9 mouse cellular contexts compared by ENCODE assay signal in the genomic region with DNA sequence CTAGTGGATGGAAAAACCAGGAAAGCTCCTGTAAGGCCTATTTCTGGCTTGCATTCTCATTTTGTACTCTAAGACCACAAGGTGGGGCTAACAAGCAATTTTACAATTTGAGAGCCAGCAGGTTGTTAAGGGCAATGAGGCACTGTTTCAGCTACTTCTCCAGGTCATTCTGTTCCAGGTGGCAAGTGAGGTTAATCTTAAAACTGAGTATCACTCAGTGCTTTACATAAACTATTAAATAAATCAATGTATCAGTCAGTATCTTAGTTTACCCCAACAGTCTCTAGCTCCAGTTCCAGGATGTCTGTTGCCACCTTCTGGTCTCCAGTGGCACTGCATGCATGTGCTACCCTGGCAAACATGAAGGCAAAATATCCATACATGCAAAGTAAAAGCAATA. TPM values are rescaled to one million over a fixed set of nuclear protein-coding genes. Genes with fewer than 3 reads are reported as not detected.
DNase-seq lines count a peak whose midpoint lies in the region; ATAC-seq lines count a peak whose summit lies in the region.
"Had no signal": no experiment of that assay in that cellular context is flagged by ENCODE, and none has a peak within 500 bp of the region (broad histone marks: within the 10 kb centered on the region; RNA-seq: fewer than 3 reads in every experiment).

No protein-coding gene starts in this region.

- no peaks in the 10 kb centered on the region for H3K9me3 ChIP-seq in forebrain, embryonic 11.5 days (ENCODE audit: control insufficient read depth, low read length)
- no peaks in the 10 kb centered on the region for H3K9me3 ChIP-seq in forebrain, embryonic 15.5 days

- no peak overlapping the region for H3K4me3 ChIP-seq in forebrain, embryonic 11.5 days (ENCODE audit: low read depth, low read length)
- no peak overlapping the region for H3K4me3 ChIP-seq in forebrain, embryonic 15.5 days

- no peak overlapping the region for H3K27ac ChIP-seq in forebrain, embryonic 11.5 days (ENCODE audit: low read depth, low read length)
- H3K27ac ChIP-seq in forebrain, embryonic 15.5 days (replicated peaks), result no peak overlapping the region

- peak; percentile 15; the same call in 1 of the 2 replicates for ATAC-seq in forebrain, embryonic 11.5 days (replicated peaks; ENCODE audit: low FRiP score)
- no peak for ATAC-seq in forebrain, embryonic 15.5 days (replicated peaks)
- ATAC-seq in CD4-positive, CD25-positive, alpha-beta regulatory T cell, adult 4 months, result peak; percentile 71
- peak; percentile 75 for ATAC-seq in megakaryocyte progenitor cell, adult 5-6 weeks (replicated peaks; ENCODE audit: poor library complexity)

- H3K27me3 ChIP-seq in forebrain, embryonic 11.5 days (ENCODE audit: control insufficient read depth, insufficient read depth, low read length), result no peaks in the 10 kb centered on the region
- H3K27me3 ChIP-seq in forebrain, embryonic 15.5 days, result no peaks in the 10 kb centered on the region
- peaks cover 2% of the 10 kb centered on the region for H3K27me3 ChIP-seq in splenic B cell, adult 2 months (ENCODE audit: control insufficient read depth, insufficient read depth, low read length, poor library complexity, severe bottlenecking)

- no peaks in the 10 kb centered on the region for H3K36me3 ChIP-seq in forebrain, embryonic 11.5 days (ENCODE audit: control insufficient read depth, insufficient read depth, low read length)
- no peaks in the 10 kb centered on the region for H3K36me3 ChIP-seq in forebrain, embryonic 15.5 days
- H3K36me3 ChIP-seq in splenic B cell, adult 2 months (ENCODE audit: control insufficient read depth, insufficient read depth, low read length, poor library complexity, severe bottlenecking), result no peaks in the 10 kb centered on the region

- H3K4me1 ChIP-seq in forebrain, embryonic 11.5 days (replicated peaks; ENCODE audit: control insufficient read depth, insufficient read depth, low read length), result no peaks in the 10 kb centered on the region
- H3K4me1 ChIP-seq in forebrain, embryonic 15.5 days, result no peaks in the 10 kb centered on the region

- no peak overlapping the region for H3K9ac ChIP-seq in forebrain, embryonic 11.5 days (ENCODE audit: low read length)
- H3K9ac ChIP-seq in forebrain, embryonic 15.5 days (replicated peaks), result no peak overlapping the region

- no peak overlapping the region for H3K4me2 ChIP-seq in forebrain, embryonic 11.5 days (ENCODE audit: low read depth, low read length, severe bottlenecking)
- no peak overlapping the region for H3K4me2 ChIP-seq in forebrain, embryonic 15.5 days (replicated peaks)

- peak; percentile 76 for DNase-seq in forebrain, embryonic 11.5 days (ENCODE audit: low spot score)
- peak; percentile 70 to 75 for DNase-seq in cerebellum, postnatal 14 days
- peak; percentile 15 to 42 for DNase-seq in heart, adult 9 months (ENCODE audit: low spot score in 2 of 2)
- peak; percentile 37 for DNase-seq in layer of hippocampus, adult 9-10 months (ENCODE audit: low spot score)
- peak; percentile 71 for DNase-seq in splenic B cell, adult 2 months (ENCODE audit: low read depth, low spot score)

RNA-seq across cellular contexts. Expression of a gene that starts 12.0 kb away (rescaled TPM):
- polyA plus RNA-seq in forebrain, embryonic 11.5 days (2014; fragmentation: Nextera tagmentation; extraction: Ambion mirVana), result not detected in 2 replicates
- polyA plus RNA-seq in forebrain, embryonic 15.5 days (2015; fragmentation: Nextera tagmentation; extraction: Ambion mirVana), result not detected in 2 replicates
- polyA plus RNA-seq in CD4-positive, CD25-positive, alpha-beta regulatory T cell, adult 4 months (2017; shearing (Covaris generic)), result not detected
- total RNA-seq in megakaryocyte progenitor cell, adult 5-6 weeks (2015), result not detected in 2 replicates
- not detected in 2 replicates for total RNA-seq in megakaryocyte progenitor cell, adult 5-6 weeks (2017)
- total RNA-seq: layer of hippocampus, adult 18-20 months had no signal

RNA-seq across cellular contexts. Expression of a gene that starts 12.9 kb away (rescaled TPM):
- 30.9 and 31.7 TPM in 2 replicates for polyA plus RNA-seq in forebrain, embryonic 11.5 days (2014; fragmentation: Nextera tagmentation; extraction: Ambion mirVana)
- 34.2 and 36.0 TPM in 2 replicates for polyA plus RNA-seq in forebrain, embryonic 15.5 days (2015; fragmentation: Nextera tagmentation; extraction: Ambion mirVana)
- 10 to 100 TPM; 76.3 to 99.4 TPM for polyA plus RNA-seq in CD4-positive, CD25-positive, alpha-beta regulatory T cell, adult 4 months (2017; shearing (Covaris generic))
- 12.3 and 13.9 TPM in 2 replicates for total RNA-seq in megakaryocyte progenitor cell, adult 5-6 weeks (2015)
- 5.8 and 9.4 TPM in 2 replicates for total RNA-seq in megakaryocyte progenitor cell, adult 5-6 weeks (2017)

RNA-seq across cellular contexts. Expression of a gene that starts 43.0 kb away (rescaled TPM):
- 0.20 and 0.35 TPM in 2 replicates for polyA plus RNA-seq in forebrain, embryonic 11.5 days (2014; fragmentation: Nextera tagmentation; extraction: Ambion mirVana)
- 0.18 and 0.51 TPM in 2 replicates for polyA plus RNA-seq in forebrain, embryonic 15.5 days (2015; fragmentation: Nextera tagmentation; extraction: Ambion mirVana)
- under 1 TPM in 1 of 2 experiments, not detected in 1; 0.79 TPM for polyA plus RNA-seq in CD4-positive, CD25-positive, alpha-beta regulatory T cell, adult 4 months (2017; shearing (Covaris generic))
- not detected in 2 replicates for total RNA-seq in megakaryocyte progenitor cell, adult 5-6 weeks (2015)
- not detected in 2 replicates for total RNA-seq in megakaryocyte progenitor cell, adult 5-6 weeks (2017)
- total RNA-seq: layer of hippocampus, adult 18-20 months had no signal

RNA-seq across cellular contexts. Expression of a gene that starts 45.4 kb away (rescaled TPM):
- 7.4 and 8.4 TPM in 2 replicates for polyA plus RNA-seq in forebrain, embryonic 11.5 days (2014; fragmentation: Nextera tagmentation; extraction: Ambion mirVana)
- 1.2 and 1.8 TPM in 2 replicates for polyA plus RNA-seq in forebrain, embryonic 15.5 days (2015; fragmentation: Nextera tagmentation; extraction: Ambion mirVana)
- polyA plus RNA-seq in CD4-positive, CD25-positive, alpha-beta regulatory T cell, adult 4 months (2017; shearing (Covaris generic)), result under 1 TPM in 1 of 2 experiments, not detected in 1; 0.28 TPM
- 0.24 and 1.8 TPM in 2 replicates for total RNA-seq in megakaryocyte progenitor cell, adult 5-6 weeks (2015)
- total RNA-seq in megakaryocyte progenitor cell, adult 5-6 weeks (2017), result 1.1 and 2.3 TPM in 2 replicates
- total RNA-seq: layer of hippocampus, adult 18-20 months had no signal

RNA-seq across cellular contexts. Expression of a gene that starts 51.3 kb away (rescaled TPM):
- not detected in 2 replicates for polyA plus RNA-seq in forebrain, embryonic 11.5 days (2014; fragmentation: Nextera tagmentation; extraction: Ambion mirVana)
- not detected in 2 replicates for polyA plus RNA-seq in forebrain, embryonic 15.5 days (2015; fragmentation: Nextera tagmentation; extraction: Ambion mirVana)
- polyA plus RNA-seq in CD4-positive, CD25-positive, alpha-beta regulatory T cell, adult 4 months (2017; shearing (Covaris generic)), result not detected
- total RNA-seq in megakaryocyte progenitor cell, adult 5-6 weeks (2015), result not detected in 2 replicates
- total RNA-seq in megakaryocyte progenitor cell, adult 5-6 weeks (2017), result not detected in 2 replicates
- total RNA-seq: layer of hippocampus, adult 18-20 months had no signal
